ENCODE assay signal across 8 mouse cellular contexts in genomic region chr9:20976961-20977689, GRCm38 (mm10). TPM values are rescaled to one million over a fixed set of nuclear protein-coding genes. Genes with fewer than 3 reads are reported as not detected.
DNase-seq lines count a peak whose midpoint lies in the region; ATAC-seq and TF ChIP-seq lines count a peak whose summit lies in the region.

No protein-coding gene starts in this region.

- peak overlapping the region; percentile 88 for H3K4me2 ChIP-seq in lung, embryonic 14.5 days
- H3K4me2 ChIP-seq in embryonic facial prominence, embryonic 14.5 days (ENCODE audit: low read depth, low read length), result peak overlapping the region; percentile 82
- H3K4me2 ChIP-seq in limb, embryonic 15.5 days, result peak overlapping the region; percentile 83

- peak overlapping the region; percentile 98 for H3K27ac ChIP-seq in lung, embryonic 14.5 days (ENCODE audit: low read depth)
- peak overlapping the region; percentile 98 for H3K27ac ChIP-seq in embryonic facial prominence, embryonic 14.5 days (replicated peaks; ENCODE audit: low read depth, low read length)
- peak overlapping the region; percentile 99 for H3K27ac ChIP-seq in limb, embryonic 15.5 days

- 0 out of 2 replicates have a peak, but pooled peaks have one; percentile 1 for ATAC-seq in lung, embryonic 14.5 days (ENCODE audit: insufficient read depth)
- no peak for ATAC-seq in embryonic facial prominence, embryonic 14.5 days (ENCODE audit: low read depth)
- ATAC-seq in limb, embryonic 15.5 days (ENCODE audit: insufficient number of reproducible peaks, low FRiP score, low TSS enrichment, low read depth), result no peak

- H3K4me1 ChIP-seq in lung, embryonic 14.5 days (ENCODE audit: insufficient read depth), result peaks cover 26% of the 10 kb centered on the region
- peaks cover 22% of the 10 kb centered on the region for H3K4me1 ChIP-seq in embryonic facial prominence, embryonic 14.5 days (ENCODE audit: control insufficient read depth, insufficient read depth, low read length)
- H3K4me1 ChIP-seq in limb, embryonic 15.5 days, result peaks cover 50% of the 10 kb centered on the region

- under 1% methylated on average over 4 of the region's 4 CpGs for WGBS in lung, embryonic 14.5 days
- 3% methylated on average over 4 of the region's 4 CpGs for WGBS in embryonic facial prominence, embryonic 14.5 days
- 3% methylated on average over 4 of the region's 4 CpGs for WGBS in limb, embryonic 15.5 days

- peak overlapping the region; percentile 95 for H3K4me3 ChIP-seq in lung, embryonic 14.5 days (ENCODE audit: low read depth, low read length)
- H3K4me3 ChIP-seq in embryonic facial prominence, embryonic 14.5 days (ENCODE audit: low read depth, low read length), result peak overlapping the region; percentile 87
- H3K4me3 ChIP-seq in limb, embryonic 15.5 days, result peak overlapping the region; percentile 92

- H3K27me3 ChIP-seq in lung, embryonic 14.5 days (ENCODE audit: insufficient read depth, low read length), result no peaks in the 10 kb centered on the region
- H3K27me3 ChIP-seq in embryonic facial prominence, embryonic 14.5 days (replicated peaks; ENCODE audit: control insufficient read depth, insufficient read depth, low read length), result no peaks in the 10 kb centered on the region
- H3K27me3 ChIP-seq in limb, embryonic 15.5 days, result no peaks in the 10 kb centered on the region
- H3K27me3 ChIP-seq in splenic B cell, adult 2 months (ENCODE audit: control insufficient read depth, insufficient read depth, low read length, poor library complexity, severe bottlenecking), result no peaks in the 10 kb centered on the region

- no peaks in the 10 kb centered on the region for H3K36me3 ChIP-seq in lung, embryonic 14.5 days (ENCODE audit: insufficient read depth)
- no peaks in the 10 kb centered on the region for H3K36me3 ChIP-seq in embryonic facial prominence, embryonic 14.5 days (ENCODE audit: control insufficient read depth, insufficient read depth, low read length)
- no peaks in the 10 kb centered on the region for H3K36me3 ChIP-seq in limb, embryonic 15.5 days
- H3K36me3 ChIP-seq in splenic B cell, adult 2 months (ENCODE audit: control insufficient read depth, insufficient read depth, low read length, poor library complexity, severe bottlenecking), result no peaks in the 10 kb centered on the region

- peak overlapping the region; percentile 91 for H3K9ac ChIP-seq in lung, embryonic 14.5 days
- H3K9ac ChIP-seq in embryonic facial prominence, embryonic 14.5 days (ENCODE audit: low read depth, low read length), result no peak overlapping the region; the same call in 1 of the 2 replicates
- peak overlapping the region; percentile 98; the same call in 1 of the 2 replicates for H3K9ac ChIP-seq in limb, embryonic 15.5 days

- no peak for DNase-seq in lung, embryonic 14.5 days
- no peak for DNase-seq in lung, postnatal 4 days
- no peak for DNase-seq in embryonic facial prominence, embryonic 14.5 days (ENCODE audit: low spot score)
- DNase-seq in splenic B cell, adult 2 months (ENCODE audit: low read depth, low spot score), result peak; percentile 84
- DNase-seq in adrenal gland, adult 18-20 months (ENCODE audit: low spot score in 2 of 2), result no peak
- no peak for DNase-seq in frontal cortex, postnatal 25 days (ENCODE audit: low spot score in 2 of 2)
- no peak for DNase-seq in kidney, postnatal 36 days

- TF ChIP-seq CTCF in lung, embryonic 14.5 days (IDR thresholded peaks at IDR 0.05; ENCODE audit: low read depth), result peak; percentile 37

- H3K9me3 ChIP-seq in lung, embryonic 14.5 days (ENCODE audit: low read depth, low read length), result no peaks in the 10 kb centered on the region
- no peaks in the 10 kb centered on the region for H3K9me3 ChIP-seq in embryonic facial prominence, embryonic 14.5 days (ENCODE audit: control insufficient read depth, low read length)
- H3K9me3 ChIP-seq in limb, embryonic 15.5 days, result no peaks in the 10 kb centered on the region

RNA-seq across cellular contexts. Expression of gene S1pr2, which starts 0.5 kb away (rescaled TPM):
- 58.0 and 62.3 TPM in 2 replicates for polyA plus RNA-seq in lung, embryonic 14.5 days (2014; fragmentation: Nextera tagmentation; extraction: Ambion mirVana)
- 54.5 and 59.6 TPM in 2 replicates for polyA plus RNA-seq in embryonic facial prominence, embryonic 14.5 days (2014; fragmentation: Nextera tagmentation; extraction: Ambion mirVana)
- 62.0 and 65.1 TPM in 2 replicates for polyA plus RNA-seq in limb, embryonic 15.5 days (2015; fragmentation: Nextera tagmentation; extraction: Ambion mirVana)
- total RNA-seq in adrenal gland, adult 18-20 months (2021), result 10 to 100 TPM; 18.3 to 22.0 TPM

RNA-seq across cellular contexts. Expression of gene Dnmt1, which starts 17.4 kb away (rescaled TPM):
- 77.0 and 82.1 TPM in 2 replicates for polyA plus RNA-seq in lung, embryonic 14.5 days (2014; fragmentation: Nextera tagmentation; extraction: Ambion mirVana)
- 46.8 and 56.5 TPM in 2 replicates for polyA plus RNA-seq in embryonic facial prominence, embryonic 14.5 days (2014; fragmentation: Nextera tagmentation; extraction: Ambion mirVana)
- 79.7 and 82.3 TPM in 2 replicates for polyA plus RNA-seq in limb, embryonic 15.5 days (2015; fragmentation: Nextera tagmentation; extraction: Ambion mirVana)
- 10 to 100 TPM; 33.6 to 34.9 TPM for total RNA-seq in adrenal gland, adult 18-20 months (2021)

RNA-seq across cellular contexts. Expression of gene Mrpl4, which starts 25.4 kb away (rescaled TPM):
- polyA plus RNA-seq in lung, embryonic 14.5 days (2014; fragmentation: Nextera tagmentation; extraction: Ambion mirVana), result 156 and 166 TPM in 2 replicates
- 110 and 119 TPM in 2 replicates for polyA plus RNA-seq in embryonic facial prominence, embryonic 14.5 days (2014; fragmentation: Nextera tagmentation; extraction: Ambion mirVana)
- 112 and 116 TPM in 2 replicates for polyA plus RNA-seq in limb, embryonic 15.5 days (2015; fragmentation: Nextera tagmentation; extraction: Ambion mirVana)
- 100 to 1,000 TPM; 122 to 124 TPM for total RNA-seq in adrenal gland, adult 18-20 months (2021)

RNA-seq across cellular contexts. Expression of gene Icam1, which starts 38.7 kb away (rescaled TPM):
- 33.6 and 41.5 TPM in 2 replicates for polyA plus RNA-seq in lung, embryonic 14.5 days (2014; fragmentation: Nextera tagmentation; extraction: Ambion mirVana)
- 18.6 and 20.0 TPM in 2 replicates for polyA plus RNA-seq in embryonic facial prominence, embryonic 14.5 days (2014; fragmentation: Nextera tagmentation; extraction: Ambion mirVana)
- 23.4 and 24.4 TPM in 2 replicates for polyA plus RNA-seq in limb, embryonic 15.5 days (2015; fragmentation: Nextera tagmentation; extraction: Ambion mirVana)
- 10 to 100 TPM in 1 of 2 experiments, 1 to 10 TPM in 1; 9.0 to 31.8 TPM for total RNA-seq in adrenal gland, adult 18-20 months (2021)

RNA-seq across cellular contexts. Expression of gene Icam4, which starts 52.0 kb away (rescaled TPM):
- polyA plus RNA-seq in lung, embryonic 14.5 days (2014; fragmentation: Nextera tagmentation; extraction: Ambion mirVana), result 1.5 TPM in 2 replicates
- 0.65 and 0.69 TPM in 2 replicates for polyA plus RNA-seq in embryonic facial prominence, embryonic 14.5 days (2014; fragmentation: Nextera tagmentation; extraction: Ambion mirVana)
- polyA plus RNA-seq in limb, embryonic 15.5 days (2015; fragmentation: Nextera tagmentation; extraction: Ambion mirVana), result 0.96 and 3.0 TPM in 2 replicates
- 1 to 10 TPM; 1.2 to 4.8 TPM for total RNA-seq in adrenal gland, adult 18-20 months (2021)
